Mouse (Mus musculus): ENCODE results near the gene Pkn3. TPM values are rescaled to one million over a fixed set of nuclear protein-coding genes. Genes with fewer than 3 reads are reported as not detected.

The Pkn3 gene
- polyA plus RNA-seq, 1 experiment, result 17.2 TPM

DNA sequence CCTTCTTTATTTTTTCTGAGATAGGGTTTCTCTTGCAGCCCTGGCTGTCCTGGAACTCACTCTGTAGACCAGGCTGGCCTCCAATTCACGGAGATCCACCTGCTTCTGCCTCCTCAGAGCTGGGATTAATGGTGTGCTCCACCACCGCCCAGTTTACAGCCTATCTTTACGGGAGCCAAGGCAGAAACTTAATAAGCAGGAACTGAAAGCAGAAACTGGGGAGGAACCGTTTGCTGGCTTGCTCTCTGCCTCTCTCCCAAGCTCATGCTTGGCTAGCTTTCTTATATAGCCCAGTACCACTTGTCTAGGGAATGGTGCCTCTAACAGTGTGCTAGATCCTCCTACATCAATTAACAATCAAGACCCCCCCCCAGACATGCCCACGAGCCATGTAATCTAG lies 6.6 kb downstream of the Pkn3 start:
- H3K27ac ChIP-seq (ENCODE audit: insufficient read depth, low read length), result no peak overlapping the region
- no peaks in the 10 kb centered on the region for H3K9me3 ChIP-seq (replicated peaks; ENCODE audit: control insufficient read depth, insufficient read depth, low read length, poor library complexity, severe bottlenecking)
- H3K9ac ChIP-seq (ENCODE audit: low read depth, poor library complexity, severe bottlenecking), result no peak overlapping the region
- no peaks in the 10 kb centered on the region for H3K27me3 ChIP-seq (ENCODE audit: control insufficient read depth, insufficient read depth, low read length, poor library complexity, severe bottlenecking)
- peaks cover 1% of the 10 kb centered on the region for H3K4me1 ChIP-seq (ENCODE audit: control insufficient read depth, insufficient read depth, low read length)
- H3K4me3 ChIP-seq (ENCODE audit: low read depth, low read length), result no peak overlapping the region
- H3K36me3 ChIP-seq (ENCODE audit: control insufficient read depth, insufficient read depth, low read length, poor library complexity, severe bottlenecking), result no peaks in the 10 kb centered on the region
- no peak for TF ChIP-seq POLR2A (IDR thresholded peaks at IDR 0.05; ENCODE audit: insufficient read depth, low read length)
- TF ChIP-seq CTCF (IDR thresholded peaks at IDR 0.05; ENCODE audit: low read depth, low read length), result no peak
- no peak for TF ChIP-seq EP300 (IDR thresholded peaks at IDR 0.05; ENCODE audit: insufficient read depth, low read depth, low read length)

- no peaks in the 10 kb centered on the region for H3K9me3 ChIP-seq (replicated peaks; ENCODE audit: control insufficient read depth, insufficient read depth, low read length, poor library complexity, severe bottlenecking)
- H3K4me3 ChIP-seq (ENCODE audit: low read depth, low read length), result no peak overlapping the region
- H3K36me3 ChIP-seq (ENCODE audit: control insufficient read depth, insufficient read depth, low read length, poor library complexity, severe bottlenecking), result no peaks in the 10 kb centered on the region
- H3K4me1 ChIP-seq (ENCODE audit: control insufficient read depth, insufficient read depth, low read length), result no peaks in the 10 kb centered on the region
- TF ChIP-seq EP300 (IDR thresholded peaks at IDR 0.05; ENCODE audit: insufficient read depth, low read depth, low read length), result no peak
- TF ChIP-seq POLR2A (IDR thresholded peaks at IDR 0.05; ENCODE audit: insufficient read depth, low read length), result no peak
- no peak overlapping the region for H3K27ac ChIP-seq (ENCODE audit: insufficient read depth, low read length)
- H3K9ac ChIP-seq (ENCODE audit: low read depth, poor library complexity, severe bottlenecking), result no peak overlapping the region
- H3K27me3 ChIP-seq (ENCODE audit: control insufficient read depth, insufficient read depth, low read length, poor library complexity, severe bottlenecking), result no peaks in the 10 kb centered on the region
Observed at GRCm38 (mm10) chr2:30084632-30085031, 7.1 kb downstream of the Pkn3 start.

DNA sequence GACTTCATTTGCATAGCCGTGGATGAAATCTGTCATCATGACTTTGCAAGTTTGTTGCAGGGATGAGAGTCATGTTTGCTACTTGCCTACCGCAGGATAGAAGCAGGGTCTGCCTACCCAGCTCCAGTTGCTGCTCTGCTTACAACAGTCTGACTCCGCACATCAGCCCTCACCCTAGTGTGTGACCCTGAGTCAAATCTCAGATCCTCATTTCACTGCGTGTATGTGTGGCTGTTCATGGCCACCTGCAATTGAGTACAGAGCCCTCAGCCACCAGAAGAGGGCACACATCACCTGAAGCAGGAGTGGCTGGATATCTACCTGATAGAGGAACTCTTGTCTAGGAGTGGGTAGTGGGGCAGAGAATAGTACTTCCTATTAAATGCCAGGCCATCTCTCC lies 9.8 kb downstream of the Pkn3 start:
- TF ChIP-seq CTCF (IDR thresholded peaks at IDR 0.05; ENCODE audit: low read depth, low read length) (peak; percentile 31), EP300 (IDR thresholded peaks at IDR 0.05; ENCODE audit: insufficient read depth, low read depth, low read length) (no peak)
- Histone ChIP-seq H3K9ac (ENCODE audit: low read depth, poor library complexity, severe bottlenecking) (no peak overlapping the region), H3K27me3 (ENCODE audit: control insufficient read depth, insufficient read depth, low read length, poor library complexity, severe bottlenecking) (no peaks in the 10 kb centered on the region), H3K9me3 (replicated peaks; ENCODE audit: control insufficient read depth, insufficient read depth, low read length, poor library complexity, severe bottlenecking) (no peaks in the 10 kb centered on the region), H3K27ac (ENCODE audit: insufficient read depth, low read length) (no peak overlapping the region; the same call in 1 of the 2 replicates), H3K4me1 (ENCODE audit: control insufficient read depth, insufficient read depth, low read length) (no peaks in the 10 kb centered on the region), H3K4me3 (ENCODE audit: low read depth, low read length) (no peak overlapping the region), H3K36me3 (ENCODE audit: control insufficient read depth, insufficient read depth, low read length, poor library complexity, severe bottlenecking) (peaks cover 14% of the 10 kb centered on the region)

GRCm38 (mm10) chr2:30091521-30091920 lies 14.0 kb downstream of the Pkn3 start:
- no peak overlapping the region for H3K4me3 ChIP-seq (ENCODE audit: low read depth, low read length)

GRCm38 (mm10) chr2:30092280-30092918 lies 14.9 kb downstream of the Pkn3 start:
- TF ChIP-seq CTCF (IDR thresholded peaks at IDR 0.05; ENCODE audit: low read depth, low read length) (no peak), POLR2A (IDR thresholded peaks at IDR 0.05; ENCODE audit: insufficient read depth, low read length) (no peak), EP300 (IDR thresholded peaks at IDR 0.05; ENCODE audit: insufficient read depth, low read depth, low read length) (no peak)
- peak overlapping the region; percentile 86 for H3K4me3 ChIP-seq (ENCODE audit: low read depth, low read length)
- peaks cover 14% of the 10 kb centered on the region for H3K36me3 ChIP-seq (ENCODE audit: control insufficient read depth, insufficient read depth, low read length, poor library complexity, severe bottlenecking)
- no peaks in the 10 kb centered on the region for H3K4me1 ChIP-seq (ENCODE audit: control insufficient read depth, insufficient read depth, low read length)
- H3K27ac ChIP-seq (ENCODE audit: insufficient read depth, low read length), result no peak overlapping the region
- peak overlapping the region; percentile 58 for H3K9ac ChIP-seq (ENCODE audit: low read depth, poor library complexity, severe bottlenecking)
- H3K9me3 ChIP-seq (replicated peaks; ENCODE audit: control insufficient read depth, insufficient read depth, low read length, poor library complexity, severe bottlenecking), result no peaks in the 10 kb centered on the region
- H3K27me3 ChIP-seq (ENCODE audit: control insufficient read depth, insufficient read depth, low read length, poor library complexity, severe bottlenecking), result no peaks in the 10 kb centered on the region

More at GRCm38 (mm10) chr2:30091521-30091920, 14.0 kb downstream of the Pkn3 start:
- no peaks in the 10 kb centered on the region for H3K9me3 ChIP-seq (replicated peaks; ENCODE audit: control insufficient read depth, insufficient read depth, low read length, poor library complexity, severe bottlenecking)
- H3K27ac ChIP-seq (ENCODE audit: insufficient read depth, low read length), result no peak overlapping the region
- H3K4me1 ChIP-seq (ENCODE audit: control insufficient read depth, insufficient read depth, low read length), result no peaks in the 10 kb centered on the region
- no peak overlapping the region for H3K9ac ChIP-seq (ENCODE audit: low read depth, poor library complexity, severe bottlenecking)
- no peaks in the 10 kb centered on the region for H3K27me3 ChIP-seq (ENCODE audit: control insufficient read depth, insufficient read depth, low read length, poor library complexity, severe bottlenecking)
- TF ChIP-seq EP300 (IDR thresholded peaks at IDR 0.05; ENCODE audit: insufficient read depth, low read depth, low read length), result no peak
- TF ChIP-seq POLR2A (IDR thresholded peaks at IDR 0.05; ENCODE audit: insufficient read depth, low read length), result no peak
- TF ChIP-seq CTCF (IDR thresholded peaks at IDR 0.05; ENCODE audit: low read depth, low read length), result no peak
- H3K36me3 ChIP-seq (ENCODE audit: control insufficient read depth, insufficient read depth, low read length, poor library complexity, severe bottlenecking), result peaks cover 14% of the 10 kb centered on the region

- Histone ChIP-seq H3K27me3 (ENCODE audit: control insufficient read depth, insufficient read depth, low read length, poor library complexity, severe bottlenecking) (no peaks in the 10 kb centered on the region), H3K4me3 (ENCODE audit: low read depth, low read length) (peak within 1 kb of the TSS; percentile 97), H3K36me3 (ENCODE audit: control insufficient read depth, insufficient read depth, low read length, poor library complexity, severe bottlenecking) (peaks cover 14% of the 10 kb centered on the region), H3K9me3 (replicated peaks; ENCODE audit: control insufficient read depth, insufficient read depth, low read length, poor library complexity, severe bottlenecking) (no peaks in the 10 kb centered on the region), H3K9ac (ENCODE audit: low read depth, poor library complexity, severe bottlenecking) (peak within 1 kb of the TSS; percentile 91), H3K27ac (ENCODE audit: insufficient read depth, low read length) (peak within 1 kb of the TSS; percentile 87), H3K4me1 (ENCODE audit: control insufficient read depth, insufficient read depth, low read length) (no peaks in the 10 kb centered on the region)
- TF ChIP-seq CTCF (IDR thresholded peaks at IDR 0.05; ENCODE audit: low read depth, low read length) (no peak), EP300 (IDR thresholded peaks at IDR 0.05; ENCODE audit: insufficient read depth, low read depth, low read length) (0 out of 2 replicates have a peak, but pooled peaks have one; percentile 18), POLR2A (IDR thresholded peaks at IDR 0.05; ENCODE audit: insufficient read depth, low read length) (peak; percentile 76)
Observed at GRCm38 (mm10) chr2:30093471-30094207, 16.2 kb downstream of the Pkn3 start, which contains the start of gene Zdhhc12. TSS of gene Zdhhc12 (minus strand) at chr2:30093648.
